Mouse (Mus musculus) E14TG2a.4 (cell line): Measurements from ENCODE around the gene Nxph3.

Experiments
- CTCF ChIP-seq: conservative IDR thresholded peaks from 2 replicates; pipeline ENCODE4 v1.5.1; 2014; ENCODE audit warnings: low read length
- NANOG ChIP-seq: IDR thresholded peaks from 2 replicates; pipeline ENCODE4 v1.6.1; 2014; ENCODE audit warnings: borderline replicate concordance, low read length, mixed read lengths
- POU5F1 ChIP-seq: IDR thresholded peaks from 2 replicates; pipeline ENCODE4 v1.6.1; 2014; ENCODE audit warnings: low read length, borderline replicate concordance

DNA sequence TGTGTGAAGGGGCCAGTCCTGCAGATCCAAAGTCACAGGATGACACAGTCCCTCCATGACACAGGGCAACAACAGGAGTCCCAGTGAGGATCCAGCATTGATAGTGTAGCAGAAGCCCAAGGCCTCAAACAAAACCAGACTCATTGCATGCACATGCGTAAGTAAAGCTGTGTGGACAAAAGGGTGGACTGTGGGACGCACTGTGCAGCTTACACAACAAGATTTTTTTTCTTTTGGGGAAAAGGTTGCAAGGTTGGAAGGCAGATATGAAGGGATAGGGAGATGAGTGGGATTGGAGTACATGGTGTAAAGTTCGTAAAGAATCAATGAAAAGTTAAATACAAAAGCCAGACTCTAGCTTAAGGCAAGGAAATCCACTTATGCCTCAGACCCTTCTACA, 52.2 kb downstream of the Nxph3 start:
- no peak for TF ChIP-seq CTCF
- no peak for TF ChIP-seq POU5F1
- no peak for TF ChIP-seq NANOG
